Mouse (Mus musculus) CH12.LX (cell line): ENCODE measurements around the gene Ifi205. TPM values are rescaled to one million over a fixed set of nuclear protein-coding genes. Genes with fewer than 3 reads are reported as not detected.
"Not testable (repeated sequence)": the region's sequence is repeated elsewhere in the genome, so short reads cannot be mapped to it uniquely, and the experiment has no call there.

Experiments
- DNase-seq: peaks from one replicate; pipeline ENCODE4 v3.0.0-alpha.2; 2013; ENCODE audit errors: extremely low read depth
- H3K27ac ChIP-seq: 2 replicates; pipeline ENCODE4 v1.5.1; 2012; ENCODE audit warnings: low read depth, mild to moderate bottlenecking, control low read depth, moderate library complexity; ENCODE audit not compliant: insufficient read depth
- H3K27me3 ChIP-seq: replicated peaks from 2 replicates; pipeline ENCODE3; 2012; ENCODE audit warnings: inconsistent platforms
- H3K36me3 ChIP-seq, 2 experiments: replicated peaks in 1 of 2; 2 replicates each; pipeline versions ENCODE3 to v1.6.1; 2012; ENCODE audit warnings: inconsistent platforms in 1 of 2, low read length in 1 of 2, mild to moderate bottlenecking in 1 of 2, mixed read lengths in 1 of 2, moderate library complexity in 1 of 2; ENCODE audit not compliant: control insufficient read depth in 1 of 2, insufficient read depth in 1 of 2
- H3K4me1 ChIP-seq, 2 experiments: 2 replicates each; pipeline ENCODE4 v1.6.1; 2012; ENCODE audit warnings: inconsistent platforms in 1 of 2, moderate library complexity in 1 of 2; ENCODE audit not compliant: insufficient read depth in 2 of 2, control insufficient read depth in 1 of 2
- H3K4me2 ChIP-seq: 2 replicates; pipeline ENCODE4 v1.6.1; 2012; ENCODE audit warnings: low read depth, mild to moderate bottlenecking, control low read depth; ENCODE audit not compliant: poor library complexity, insufficient read depth, severe bottlenecking
- H3K4me3 ChIP-seq, 3 experiments: fragments of 150-350 bp in 1 of 3; sonication (generic) in 1 of 3; replicated peaks in 1 of 3; 2 replicates each; pipeline versions ENCODE3 to v1.5.1; 2011 to 2012; ENCODE audit warnings: low read depth in 2 of 3, low read length in 2 of 3, mild to moderate bottlenecking in 2 of 3, moderate library complexity in 2 of 3, control low read depth in 1 of 3, improper control_type of control experiment in 1 of 3, inconsistent platforms in 1 of 3, mixed read lengths in 1 of 3; ENCODE audit not compliant: poor library complexity in 1 of 3
- H3K79me2 ChIP-seq: replicated peaks from 2 replicates; pipeline ENCODE4 v1.6.1; 2012; ENCODE audit warnings: mild to moderate bottlenecking, moderate library complexity; ENCODE audit not compliant: control insufficient read depth, poor library complexity, insufficient read depth, severe bottlenecking; ENCODE audit errors: extremely low read depth
- H3K9ac ChIP-seq: 2 replicates; pipeline ENCODE4 v1.6.1; 2012; ENCODE audit warnings: low read depth, mild to moderate bottlenecking, control low read depth, moderate library complexity; ENCODE audit not compliant: insufficient read depth
- H3K9me3 ChIP-seq: replicated peaks from 2 replicates; pipeline ENCODE3; 2012; ENCODE audit warnings: low read length, inconsistent platforms, mixed read lengths
- EP300 ChIP-seq: IDR thresholded peaks from 2 replicates; pipeline ENCODE4 v1.6.1; 2011; ENCODE audit warnings: low read length, improper control_type of control experiment
- ETS1 ChIP-seq: conservative IDR thresholded peaks from 2 replicates; pipeline ENCODE4 v1.6.1; 2012; ENCODE audit warnings: low read depth, mild to moderate bottlenecking, inconsistent platforms, low read length, improper control_type of control experiment, moderate library complexity
- JUND ChIP-seq: conservative IDR thresholded peaks from 2 replicates; pipeline ENCODE4 v1.6.1; 2011; ENCODE audit warnings: low read depth, low read length, improper control_type of control experiment
- NRF1 ChIP-seq: IDR thresholded peaks from 2 replicates; pipeline ENCODE4 v1.6.1; 2014; ENCODE audit warnings: low read depth, mild to moderate bottlenecking, inconsistent platforms, low read length, improper control_type of control experiment, moderate library complexity
- SMC3 ChIP-seq: IDR thresholded peaks from 2 replicates; pipeline ENCODE4 v1.6.1; 2011; ENCODE audit warnings: low read depth, low read length, improper control_type of control experiment
- dilution Hi-C: fragments of 300-500 bp; cut with MboI; formaldehyde crosslinking; loops from 2 replicates; pipeline ENCODE4 v1.14.3; 2020; ENCODE audit warnings: low sequenced_read_pairs; ENCODE audit not compliant: extremely low pct_unique_long_range_greater_than_20kb, extremely low pct_ligation_motif_present
- in situ Hi-C: fragments of 300-500 bp; cut with MboI; formaldehyde crosslinking; loops from 3 replicates; pipeline ENCODE4 v1.14.3; 2019; ENCODE audit warnings: low sequenced_read_pairs, low pct_ligation_motif_present, low pct_unique_long_range_greater_than_20kb, mixed read lengths
- polyA plus RNA-seq: library from polyadenylated mRNA; unstranded; fragments of >175 nt; gene quantifications from 2 replicates; pipeline ENCODE4 v1.2.1, GENCODE M21; 2012; ENCODE audit warnings: low read depth; ENCODE audit not compliant: insufficient read length
- total RNA-seq, 2 experiments: library from RNA; depleted of rRNA; stranded (reverse); fragments of 300-350 nt in 1 of 2; fragments of >200 nt in 1 of 2; gene quantifications; 2 replicates each; pipeline ENCODE4 v1.2.3; 2012 to 2014

Gene Ifi205
- total and polyA plus RNA-seq, 3 experiments: 0.17 to 0.35 (median 0.17) TPM

DNA sequence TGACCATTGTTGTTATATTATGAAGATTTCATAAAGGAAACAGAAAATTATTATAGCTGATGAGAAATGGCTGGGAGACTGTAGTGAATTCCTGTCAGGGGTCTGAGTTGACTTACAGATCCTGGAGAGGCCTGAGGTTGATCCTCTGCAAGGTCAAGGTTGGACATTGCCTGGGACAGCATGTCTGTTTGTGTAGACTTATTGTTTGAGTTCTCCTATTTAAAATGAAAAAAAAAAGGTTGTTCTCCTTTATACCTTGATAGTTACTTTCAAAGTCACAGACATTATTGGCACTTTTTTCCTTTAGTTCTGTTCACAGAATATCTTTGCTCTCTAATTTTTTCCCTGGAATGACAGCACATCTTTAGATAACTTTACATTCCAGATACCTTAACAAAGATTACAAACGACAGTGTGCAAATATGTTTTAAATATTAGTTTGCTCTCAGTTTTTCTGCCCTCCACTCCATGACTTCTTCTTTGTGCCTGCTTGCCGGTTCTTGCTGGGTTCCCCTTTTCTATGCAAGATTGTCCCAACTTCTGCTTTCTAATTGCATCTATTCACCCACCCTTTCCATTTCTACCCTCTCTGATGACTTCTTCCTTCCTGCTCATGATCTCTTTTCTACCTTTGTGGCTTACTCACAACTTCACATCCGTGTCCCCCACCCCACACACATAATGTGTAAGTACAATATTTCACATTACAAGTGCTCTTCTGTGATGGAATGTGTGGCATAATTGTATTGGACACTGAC lies 27.1 kb downstream of the Ifi205 start:
- dilution Hi-C loops, DNase-seq, H3K79me2 ChIP-seq, in situ Hi-C loops, H3K4me2 ChIP-seq, H3K4me1 ChIP-seq, H3K9ac ChIP-seq, H3K27ac ChIP-seq, H3K9me3 ChIP-seq, H3K4me3 ChIP-seq, H3K27me3 ChIP-seq, H3K36me3 ChIP-seq: not testable (repeated sequence)

DNA sequence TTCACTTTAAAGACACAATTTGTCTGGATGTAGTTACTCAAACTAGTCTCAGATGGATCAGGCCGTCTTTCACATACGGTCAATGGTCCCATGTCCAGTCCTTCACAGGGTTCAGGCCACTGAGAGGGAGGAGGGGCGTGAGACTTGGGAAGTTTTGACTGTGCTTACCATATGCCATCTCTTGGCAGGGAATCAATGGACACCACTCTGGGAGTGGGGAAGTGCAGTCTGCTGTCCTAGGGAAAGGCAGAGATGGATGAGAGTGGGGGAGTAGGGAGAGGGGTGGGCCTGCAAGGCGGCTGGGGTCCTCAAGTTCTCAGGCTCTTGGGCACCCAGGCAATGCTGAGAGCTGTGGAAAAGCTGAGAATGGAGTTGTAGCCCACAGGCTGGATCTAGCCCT lies 36.6 kb downstream of the Ifi205 start:
- Histone ChIP-seq H3K4me1 (no peaks in the 10 kb centered on the region), H3K27me3 (no peaks in the 10 kb centered on the region), H3K27ac (no peak overlapping the region), H3K36me3 (no peaks in the 10 kb centered on the region), H3K9me3 (no peaks in the 10 kb centered on the region), H3K4me2 (no peak overlapping the region), H3K4me3 (no peak overlapping the region), H3K79me2 (no peaks in the 10 kb centered on the region), H3K9ac (no peak overlapping the region)
- no peak for DNase-seq
- TF ChIP-seq JUND (no peak), NRF1 (no peak), ETS1 (no peak), EP300 (no peak), SMC3 (no peak)
- in situ Hi-C loops (no loop called here), dilution Hi-C loops (no loop called here)

DNA sequence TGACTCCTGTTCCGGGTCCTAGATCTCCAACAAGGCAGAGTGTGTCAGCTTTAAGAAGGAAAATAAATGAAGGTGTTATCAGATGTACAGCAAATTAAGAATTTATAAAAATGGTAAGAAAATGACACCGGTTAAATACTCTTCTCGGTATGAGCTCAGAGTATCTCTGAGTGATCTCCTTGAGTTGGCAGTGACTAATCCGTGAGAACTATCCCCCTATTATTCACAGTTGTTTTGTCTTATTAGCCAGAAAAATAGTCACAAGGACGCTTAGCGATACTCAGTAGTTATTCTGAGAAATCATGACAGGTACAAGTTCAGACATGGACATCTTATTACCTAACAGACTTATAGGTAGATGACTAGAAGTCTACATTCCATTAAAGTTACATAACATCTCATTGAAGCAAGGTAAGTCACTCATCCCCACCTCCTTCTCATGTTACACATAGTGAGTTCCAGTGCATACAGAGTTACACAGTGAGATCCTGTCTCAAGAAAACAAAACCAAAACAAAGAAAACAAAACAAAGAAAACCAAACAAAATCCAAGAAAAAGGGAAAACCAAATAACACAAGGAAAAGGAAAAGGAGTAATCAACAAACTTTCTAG lies 48.8 kb downstream of the Ifi205 start, which contains the start of gene Ifi202b:
Gene Ifi202b, minus strand, starts transcription at position 51 of the 612 bp plus-strand sequence.
- H3K4me1 ChIP-seq, in situ Hi-C loops, dilution Hi-C loops, H3K9me3 ChIP-seq, H3K27ac ChIP-seq, H3K9ac ChIP-seq, H3K27me3 ChIP-seq, DNase-seq, H3K4me2 ChIP-seq, H3K4me3 ChIP-seq, H3K79me2 ChIP-seq, H3K36me3 ChIP-seq: not testable (repeated sequence)

DNA sequence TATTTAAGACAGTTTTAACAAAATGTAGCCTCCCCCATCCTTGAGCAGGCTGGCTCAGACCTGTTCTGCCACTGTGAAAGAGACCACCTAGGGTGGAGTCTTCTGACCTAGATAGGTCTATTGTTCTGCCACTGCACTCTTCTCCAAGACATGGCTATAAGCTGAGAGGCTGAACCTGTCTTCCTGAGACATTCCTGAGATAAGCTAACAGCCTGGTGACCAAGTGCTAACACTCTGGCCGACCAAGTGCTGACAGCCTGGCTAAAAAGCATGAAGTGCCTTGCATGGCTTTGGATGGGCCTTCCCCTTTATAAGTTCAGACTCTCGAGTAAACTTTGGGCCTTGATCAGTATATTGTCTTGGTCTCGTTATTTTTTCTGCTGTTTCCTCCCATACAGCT lies 50.6 kb downstream of the Ifi205 start:
- H3K4me1 ChIP-seq, H3K79me2 ChIP-seq, H3K4me2 ChIP-seq, dilution Hi-C loops, H3K27me3 ChIP-seq, in situ Hi-C loops, H3K9me3 ChIP-seq, H3K9ac ChIP-seq, H3K27ac ChIP-seq, DNase-seq, H3K4me3 ChIP-seq, H3K36me3 ChIP-seq: not testable (repeated sequence)
